17 mouse cellular contexts compared by ENCODE assay signal in the genomic region with DNA sequence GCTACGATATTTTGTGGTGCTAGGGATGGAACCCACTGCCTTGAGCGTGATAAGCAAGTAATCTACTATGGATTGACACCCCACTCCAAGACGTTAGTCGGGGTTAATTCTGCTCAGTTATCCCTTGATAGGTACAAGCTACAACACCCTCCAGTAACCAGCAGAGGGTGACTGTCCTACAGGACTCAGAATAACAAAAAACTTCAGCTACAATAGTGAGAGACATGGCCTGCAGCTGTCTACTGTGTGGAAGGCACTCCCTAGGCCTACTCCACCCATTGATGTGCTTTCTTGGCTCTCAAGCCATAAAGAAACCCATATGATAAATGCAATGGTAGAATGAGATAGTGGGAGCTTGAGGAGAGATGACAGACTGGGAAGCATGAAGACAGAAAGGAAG. TPM values are rescaled to one million over a fixed set of nuclear protein-coding genes. Genes with fewer than 3 reads are reported as not detected.
DNase-seq lines count a peak whose midpoint lies in the region; ATAC-seq and TF ChIP-seq lines count a peak whose summit lies in the region.
"Had no signal": no experiment of that assay in that cellular context is flagged by ENCODE, and none has a peak within 500 bp of the region (broad histone marks: within the 10 kb centered on the region; RNA-seq: fewer than 3 reads in every experiment).

No protein-coding gene starts in this region.

- peak; percentile 34; the same call in 1 of the 2 replicates for ATAC-seq in intestine, embryonic 15.5 days
- ATAC-seq in liver, embryonic 15.5 days (ENCODE audit: insufficient read depth): peak; percentile 83
- ATAC-seq in stomach, postnatal 0 days (ENCODE audit: low FRiP score, low TSS enrichment): no peak
- no peak for ATAC-seq in forebrain, postnatal 0 days

- H3K27ac ChIP-seq in layer of hippocampus, adult 2 months: no peak overlapping the region
- no peak overlapping the region for H3K27ac ChIP-seq in intestine, embryonic 15.5 days
- H3K27ac ChIP-seq in liver, embryonic 15.5 days (replicated peaks): peak overlapping the region; percentile 86
- no peak overlapping the region for H3K27ac ChIP-seq in stomach, postnatal 0 days (replicated peaks)
- H3K27ac ChIP-seq in forebrain, postnatal 0 days (ENCODE audit: low read depth, low read length): no peak overlapping the region
- H3K27ac ChIP-seq: embryonic facial prominence, embryonic 13.5 days; neural tube, embryonic 13.5 days had no signal

- TF ChIP-seq CTCF in layer of hippocampus, adult 2 months (conservative IDR thresholded peaks at IDR 0.05): peak; percentile 22
- TF ChIP-seq CTCF in stomach, postnatal 0 days (IDR thresholded peaks at IDR 0.05; ENCODE audit: low read depth): peak; percentile 24
- no peak for TF ChIP-seq CTCF in forebrain, postnatal 0 days (IDR thresholded peaks at IDR 0.05; ENCODE audit: low read depth)

- DNase-seq in layer of hippocampus, adult 2 months (ENCODE audit: low spot score in 2 of 2): no peak
- DNase-seq in layer of hippocampus, postnatal 25 days (ENCODE audit: extremely low spot score in 1 of 2, low spot score in 1 of 2): no peak
- no peak for DNase-seq in stomach, postnatal 0 days (ENCODE audit: low spot score)
- no peak for DNase-seq in spleen, postnatal 36 days (ENCODE audit: low spot score in 2 of 2)
- no peak for DNase-seq in left cerebral cortex, adult 11 months (ENCODE audit: low spot score)
- no peak for DNase-seq in forebrain, postnatal 0 days
- DNase-seq: adrenal gland, adult 2 months; cerebellum, adult 11 months; kidney, adult 9 months; layer of hippocampus, postnatal 36 days; left cerebral cortex, postnatal 4 days; lung, adult 18-20 months had no signal

- H3K36me3 ChIP-seq in intestine, embryonic 15.5 days: peaks cover 7% of the 10 kb centered on the region; the same call in 1 of the 2 replicates
- H3K36me3 ChIP-seq in liver, embryonic 15.5 days (replicated peaks): peaks cover 70% of the 10 kb centered on the region
- H3K36me3 ChIP-seq in stomach, postnatal 0 days (ENCODE audit: control insufficient read depth, insufficient read depth, low read length): no peaks in the 10 kb centered on the region; the same call in 1 of the 2 replicates
- peaks cover 47% of the 10 kb centered on the region for H3K36me3 ChIP-seq in forebrain, postnatal 0 days (ENCODE audit: insufficient read depth)

- H3K9me3 ChIP-seq in intestine, embryonic 15.5 days: no peaks in the 10 kb centered on the region
- no peaks in the 10 kb centered on the region for H3K9me3 ChIP-seq in liver, embryonic 15.5 days (replicated peaks)
- no peaks in the 10 kb centered on the region for H3K9me3 ChIP-seq in stomach, postnatal 0 days (ENCODE audit: control insufficient read depth, low read length)
- no peaks in the 10 kb centered on the region for H3K9me3 ChIP-seq in forebrain, postnatal 0 days (ENCODE audit: low read length)
- H3K9me3 ChIP-seq: embryonic facial prominence, embryonic 13.5 days; neural tube, embryonic 13.5 days had no signal

- TF ChIP-seq EP300 in stomach, postnatal 0 days (optimal IDR thresholded peaks at IDR 0.05): no peak

- WGBS in intestine, embryonic 15.5 days: 84% methylated on average over 4 of the region's 4 CpGs
- WGBS in liver, embryonic 15.5 days (ENCODE audit: insufficient replicate concordance): 41% methylated on average over 4 of the region's 4 CpGs
- 89% methylated on average over 4 of the region's 4 CpGs for WGBS in stomach, postnatal 0 days
- 88% methylated on average over 4 of the region's 4 CpGs for WGBS in forebrain, postnatal 0 days

- H3K4me3 ChIP-seq in layer of hippocampus, adult 2 months: no peak overlapping the region
- no peak overlapping the region for H3K4me3 ChIP-seq in intestine, embryonic 15.5 days (replicated peaks)
- H3K4me3 ChIP-seq in liver, embryonic 15.5 days (replicated peaks): no peak overlapping the region
- H3K4me3 ChIP-seq in stomach, postnatal 0 days (ENCODE audit: low read depth, low read length): no peak overlapping the region
- H3K4me3 ChIP-seq in forebrain, postnatal 0 days (ENCODE audit: low read depth, low read length): no peak overlapping the region
- H3K4me3 ChIP-seq: embryonic facial prominence, embryonic 13.5 days; neural tube, embryonic 13.5 days had no signal

- no peaks in the 10 kb centered on the region for H3K4me1 ChIP-seq in intestine, embryonic 15.5 days (replicated peaks)
- peaks cover 23% of the 10 kb centered on the region for H3K4me1 ChIP-seq in liver, embryonic 15.5 days (replicated peaks)
- H3K4me1 ChIP-seq in stomach, postnatal 0 days (replicated peaks; ENCODE audit: control insufficient read depth, insufficient read depth): no peaks in the 10 kb centered on the region
- H3K4me1 ChIP-seq in forebrain, postnatal 0 days (ENCODE audit: insufficient read depth): no peaks in the 10 kb centered on the region
- H3K4me1 ChIP-seq: embryonic facial prominence, embryonic 13.5 days; neural tube, embryonic 13.5 days had no signal

- H3K27me3 ChIP-seq in intestine, embryonic 15.5 days (replicated peaks): no peaks in the 10 kb centered on the region
- H3K27me3 ChIP-seq in liver, embryonic 15.5 days: no peaks in the 10 kb centered on the region
- H3K27me3 ChIP-seq in stomach, postnatal 0 days (ENCODE audit: control insufficient read depth, insufficient read depth, low read length): no peaks in the 10 kb centered on the region
- no peaks in the 10 kb centered on the region for H3K27me3 ChIP-seq in forebrain, postnatal 0 days (ENCODE audit: insufficient read depth, low read length)
- H3K27me3 ChIP-seq: embryonic facial prominence, embryonic 13.5 days; neural tube, embryonic 13.5 days had no signal

- H3K9ac ChIP-seq in intestine, embryonic 15.5 days: no peak overlapping the region
- H3K9ac ChIP-seq in liver, embryonic 15.5 days: no peak overlapping the region
- no peak overlapping the region for H3K9ac ChIP-seq in stomach, postnatal 0 days (ENCODE audit: low read length)
- no peak overlapping the region for H3K9ac ChIP-seq in forebrain, postnatal 0 days
- H3K9ac ChIP-seq: embryonic facial prominence, embryonic 13.5 days; neural tube, embryonic 13.5 days had no signal

- H3K4me2 ChIP-seq in intestine, embryonic 15.5 days (replicated peaks): no peak overlapping the region
- peak overlapping the region; percentile 36 for H3K4me2 ChIP-seq in liver, embryonic 15.5 days
- no peak overlapping the region for H3K4me2 ChIP-seq in stomach, postnatal 0 days (replicated peaks; ENCODE audit: low read depth)
- H3K4me2 ChIP-seq in forebrain, postnatal 0 days (ENCODE audit: low read depth): no peak overlapping the region
- H3K4me2 ChIP-seq: embryonic facial prominence, embryonic 13.5 days; midbrain, embryonic 11.5 days; neural tube, embryonic 13.5 days had no signal

RNA-seq across cellular contexts. Expression of a gene that starts 17.8 kb away (rescaled TPM):
- 10 to 100 TPM; 37.3 to 38.2 TPM for total RNA-seq in layer of hippocampus, adult 2 months (2021)
- 10 to 100 TPM; 31.8 to 35.8 TPM for total RNA-seq in layer of hippocampus, postnatal 25 days (2021)
- polyA plus RNA-seq in intestine, embryonic 15.5 days (2015; fragmentation: Nextera tagmentation; extraction: Ambion mirVana): 74.9 and 77.8 TPM in 2 replicates
- polyA plus RNA-seq in liver, embryonic 15.5 days (2015; fragmentation: Nextera tagmentation; extraction: Ambion mirVana): 72.6 and 74.8 TPM in 2 replicates
- polyA plus RNA-seq in stomach, postnatal 0 days (2015; fragmentation: Nextera tagmentation; extraction: Ambion mirVana): 73.3 and 74.6 TPM in 2 replicates
- 56.5 and 62.1 TPM in 2 replicates for total RNA-seq in forebrain, postnatal 0 days (2014; rRNA removed)
- polyA plus RNA-seq in forebrain, postnatal 0 days (2015; fragmentation: Nextera tagmentation; extraction: Ambion mirVana): 42.9 and 44.5 TPM in 2 replicates

RNA-seq across cellular contexts. Expression of a gene that starts 21.6 kb away (rescaled TPM):
- 1 to 10 TPM; 4.4 to 5.1 TPM for total RNA-seq in layer of hippocampus, adult 2 months (2021)
- total RNA-seq in layer of hippocampus, postnatal 25 days (2021): 1 to 10 TPM; 2.7 to 5.1 TPM
- 0.96 and 1.0 TPM in 2 replicates for polyA plus RNA-seq in intestine, embryonic 15.5 days (2015; fragmentation: Nextera tagmentation; extraction: Ambion mirVana)
- polyA plus RNA-seq in liver, embryonic 15.5 days (2015; fragmentation: Nextera tagmentation; extraction: Ambion mirVana): 0.93 and 1.0 TPM in 2 replicates
- 0.46 and 0.70 TPM in 2 replicates for polyA plus RNA-seq in stomach, postnatal 0 days (2015; fragmentation: Nextera tagmentation; extraction: Ambion mirVana)
- total RNA-seq in forebrain, postnatal 0 days (2014; rRNA removed): 5.3 and 5.5 TPM in 2 replicates
- polyA plus RNA-seq in forebrain, postnatal 0 days (2015; fragmentation: Nextera tagmentation; extraction: Ambion mirVana): 0.64 and 0.90 TPM in 2 replicates

Comparison
In these comparisons a context has a peak if more than half of its experiments do, and no peak if none do; other contexts are left out.
1. ATAC-seq: peak in intestine, embryonic 15.5 days (single experiment) and liver, embryonic 15.5 days (single experiment); none in stomach, postnatal 0 days (single experiment) and forebrain, postnatal 0 days (single experiment).